Mouse (Mus musculus): ENCODE measurements at regions not wholly inside any gene's neighbourhood (a gene's known extent, or its start where the extent isn't known, plus 50 kb on each side); places are given as distances from the start of the nearest gene placed in this dataset.

DNA sequence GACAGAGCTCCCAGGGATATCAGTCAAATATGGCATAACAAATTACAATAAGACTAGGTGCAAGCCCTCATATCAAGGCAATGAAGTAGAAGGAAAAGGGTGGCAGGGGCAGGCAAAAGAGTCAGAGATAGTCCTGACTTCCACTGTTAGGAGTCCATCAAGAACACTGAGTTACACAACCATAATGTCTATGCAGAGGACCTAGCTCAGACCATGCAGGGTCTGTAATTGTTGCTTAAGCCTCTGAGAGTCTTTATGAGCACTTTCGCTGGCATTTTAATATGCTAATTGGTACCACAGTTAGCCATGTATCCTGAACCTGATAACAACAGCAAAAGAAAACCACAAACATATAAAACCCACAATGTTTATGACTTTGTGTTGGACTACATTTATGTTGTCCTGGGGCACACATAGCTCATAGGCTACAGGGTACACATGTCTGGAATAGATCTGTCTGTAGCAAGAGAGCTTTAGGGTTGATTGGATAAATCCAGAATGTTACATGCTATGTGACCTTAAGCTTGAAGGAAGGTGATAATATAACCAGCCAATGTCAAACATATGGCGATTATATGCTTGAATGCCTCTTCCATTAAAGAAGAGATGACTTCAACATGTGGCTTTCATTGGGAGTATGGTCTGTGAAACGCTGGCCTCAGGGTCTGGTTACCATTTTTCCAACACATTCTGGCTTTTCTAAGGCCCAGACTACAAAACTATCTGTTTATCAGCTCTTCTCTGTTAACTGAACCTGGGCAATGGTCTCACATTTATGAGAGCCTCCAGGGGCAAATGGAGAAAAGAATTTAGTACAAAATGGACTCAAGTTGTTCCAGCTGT is 836.6 kb downstream of the Gm9195 start:
- Histone ChIP-seq H3K4me3 (ENCODE audit: low read depth, low read length) (no peak overlapping the region), H3K4me2 (no peak overlapping the region), H3K27me3 (replicated peaks; ENCODE audit: control insufficient read depth, insufficient read depth, low read length) (no peaks in the 10 kb centered on the region), H3K27ac (ENCODE audit: low read depth, low read length) (no peak overlapping the region), H3K36me3 (ENCODE audit: control insufficient read depth, insufficient read depth, low read length) (no peaks in the 10 kb centered on the region), H3K9me3 (ENCODE audit: control insufficient read depth, low read length) (no peaks in the 10 kb centered on the region), H3K9ac (ENCODE audit: low read depth, low read length) (no peak overlapping the region), H3K4me1 (replicated peaks; ENCODE audit: control insufficient read depth, insufficient read depth, low read length) (no peaks in the 10 kb centered on the region)
- ATAC-seq (replicated peaks; ENCODE audit: low FRiP score) (no peak), DNase-seq (ENCODE audit: low spot score) (no peak)
- WGBS: 73% methylated on average over 3 of the region's 3 CpGs

DNA sequence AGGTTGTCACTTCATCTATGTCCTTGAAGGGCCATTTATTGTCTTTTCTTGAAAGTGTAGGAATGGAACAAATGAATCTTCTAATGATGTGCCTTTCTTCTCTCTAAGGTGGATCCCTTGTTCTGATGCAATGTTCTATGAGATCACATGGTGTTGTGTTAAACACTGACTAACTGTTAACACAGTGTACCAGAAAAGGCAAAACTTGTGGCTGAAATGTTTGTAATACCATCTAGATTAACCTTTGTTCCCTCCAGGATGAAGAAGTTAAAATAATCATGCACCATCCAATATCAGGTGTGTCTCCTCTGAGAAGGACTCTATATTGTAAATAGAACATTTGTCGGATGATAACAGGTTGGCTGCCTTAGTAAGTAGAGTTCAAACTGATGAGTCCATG is 849.1 kb downstream of the Gm9195 start:
- ATAC-seq (replicated peaks; ENCODE audit: low FRiP score) (no peak), DNase-seq (ENCODE audit: low spot score) (no peak)
- Histone ChIP-seq H3K36me3 (ENCODE audit: control insufficient read depth, insufficient read depth, low read length) (no peaks in the 10 kb centered on the region), H3K9me3 (ENCODE audit: control insufficient read depth, low read length) (no peaks in the 10 kb centered on the region), H3K4me2 (no peak overlapping the region), H3K9ac (ENCODE audit: low read depth, low read length) (no peak overlapping the region), H3K4me3 (ENCODE audit: low read depth, low read length) (no peak overlapping the region), H3K4me1 (replicated peaks; ENCODE audit: control insufficient read depth, insufficient read depth, low read length) (no peaks in the 10 kb centered on the region), H3K27ac (ENCODE audit: low read depth, low read length) (no peak overlapping the region), H3K27me3 (replicated peaks; ENCODE audit: control insufficient read depth, insufficient read depth, low read length) (no peaks in the 10 kb centered on the region)
- 85% methylated on average over 1 of the region's 1 CpGs for WGBS

DNA sequence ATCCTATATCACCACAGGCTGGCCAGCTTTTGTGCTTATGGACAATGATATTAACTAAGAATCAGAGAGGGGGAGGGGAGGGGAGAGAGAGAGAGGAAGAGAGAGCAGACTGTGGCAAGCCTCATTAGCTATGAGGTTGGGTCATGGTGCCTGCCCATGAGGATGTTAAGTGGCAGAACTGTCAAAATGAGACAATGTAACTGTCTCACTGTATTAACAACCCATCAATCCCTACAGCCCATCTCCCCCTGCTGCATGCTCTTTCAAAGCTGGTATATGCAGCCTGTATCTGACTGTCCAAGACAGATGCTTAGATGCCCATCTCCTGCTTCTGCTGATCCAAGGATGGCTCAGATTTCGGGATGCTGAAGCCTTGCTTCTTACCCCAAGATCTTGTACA is 852.6 kb downstream of the Gm9195 start:
- 75% methylated on average over 1 of the region's 1 CpGs for WGBS
- no peak overlapping the region for H3K27ac ChIP-seq (ENCODE audit: low read depth, low read length)
- no peak for ATAC-seq (replicated peaks; ENCODE audit: low FRiP score)
- no peak overlapping the region for H3K4me3 ChIP-seq (ENCODE audit: low read depth, low read length)
- no peak overlapping the region for H3K4me2 ChIP-seq
- no peaks in the 10 kb centered on the region for H3K4me1 ChIP-seq (replicated peaks; ENCODE audit: control insufficient read depth, insufficient read depth, low read length)
- H3K9ac ChIP-seq (ENCODE audit: low read depth, low read length): no peak overlapping the region
- no peak for DNase-seq (ENCODE audit: low spot score)
- no peaks in the 10 kb centered on the region for H3K9me3 ChIP-seq (ENCODE audit: control insufficient read depth, low read length)
- H3K27me3 ChIP-seq (replicated peaks; ENCODE audit: control insufficient read depth, insufficient read depth, low read length): no peaks in the 10 kb centered on the region
- H3K36me3 ChIP-seq (ENCODE audit: control insufficient read depth, insufficient read depth, low read length): no peaks in the 10 kb centered on the region

DNA sequence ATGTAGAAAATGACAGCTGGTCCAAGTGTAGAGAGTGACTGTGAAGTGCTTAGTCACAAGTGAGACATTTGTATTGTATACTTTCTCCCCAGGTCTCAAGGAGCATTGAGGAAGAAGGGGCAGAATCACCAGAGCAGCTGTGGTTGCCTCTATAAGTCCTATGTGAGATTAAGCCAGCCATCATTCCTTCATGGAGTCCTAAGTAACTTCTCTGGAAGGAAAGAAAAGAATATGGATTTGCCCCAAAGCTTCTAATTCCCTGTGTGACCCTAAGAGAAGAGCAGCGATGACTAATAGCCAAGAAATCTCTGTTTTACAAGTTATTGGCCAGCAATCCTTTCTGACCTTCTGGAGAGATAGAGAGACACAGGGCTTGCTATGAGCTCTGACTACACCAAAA is 856.5 kb downstream of the Gm9195 start:
- 81% methylated on average over 1 of the region's 1 CpGs for WGBS
- Histone ChIP-seq H3K9me3 (ENCODE audit: control insufficient read depth, low read length) (no peaks in the 10 kb centered on the region), H3K36me3 (ENCODE audit: control insufficient read depth, insufficient read depth, low read length) (no peaks in the 10 kb centered on the region), H3K4me1 (replicated peaks; ENCODE audit: control insufficient read depth, insufficient read depth, low read length) (no peaks in the 10 kb centered on the region), H3K4me2 (no peak overlapping the region), H3K27ac (ENCODE audit: low read depth, low read length) (no peak overlapping the region), H3K4me3 (ENCODE audit: low read depth, low read length) (no peak overlapping the region), H3K27me3 (replicated peaks; ENCODE audit: control insufficient read depth, insufficient read depth, low read length) (no peaks in the 10 kb centered on the region), H3K9ac (ENCODE audit: low read depth, low read length) (no peak overlapping the region)
- ATAC-seq (replicated peaks; ENCODE audit: low FRiP score) (no peak), DNase-seq (ENCODE audit: low spot score) (no peak)

DNA sequence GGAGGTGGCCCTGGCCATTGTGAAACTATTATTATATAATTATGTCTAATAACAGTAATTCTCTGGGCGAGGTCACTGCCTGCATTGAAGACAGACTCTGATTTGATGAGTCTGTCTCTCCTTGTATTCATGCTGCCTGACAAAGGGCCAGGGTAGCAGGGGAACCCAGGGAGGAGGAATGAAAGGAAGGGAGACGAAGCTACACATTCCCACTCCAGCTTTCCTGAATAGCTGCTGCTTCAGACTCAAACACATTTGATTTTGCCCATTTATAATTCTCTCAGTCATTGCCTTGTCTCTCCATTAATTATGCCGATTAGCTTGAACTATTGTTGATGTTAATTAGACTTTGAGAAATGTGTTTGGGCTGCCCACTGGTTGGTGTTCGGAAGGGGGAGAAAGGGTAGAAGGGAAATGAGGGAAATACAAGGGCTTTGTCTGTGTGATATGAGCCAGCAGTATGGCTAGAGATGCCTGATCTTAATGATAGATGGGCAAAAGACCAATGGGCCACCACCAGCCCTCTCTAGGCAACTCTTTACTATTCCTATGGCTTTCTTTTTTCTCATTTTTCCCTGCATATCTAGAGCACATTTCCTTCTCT is 881.8 kb downstream of the Gm9195 start:
- Histone ChIP-seq H3K9ac (ENCODE audit: low read depth, low read length) (no peak overlapping the region), H3K27me3 (replicated peaks; ENCODE audit: control insufficient read depth, insufficient read depth, low read length) (no peaks in the 10 kb centered on the region), H3K27ac (ENCODE audit: low read depth, low read length) (no peak overlapping the region), H3K9me3 (ENCODE audit: control insufficient read depth, low read length) (no peaks in the 10 kb centered on the region), H3K4me1 (replicated peaks; ENCODE audit: control insufficient read depth, insufficient read depth, low read length) (no peaks in the 10 kb centered on the region), H3K36me3 (ENCODE audit: control insufficient read depth, insufficient read depth, low read length) (no peaks in the 10 kb centered on the region), H3K4me2 (no peak overlapping the region), H3K4me3 (ENCODE audit: low read depth, low read length) (no peak overlapping the region)
- no peak for DNase-seq (ENCODE audit: low spot score)
- ATAC-seq (replicated peaks; ENCODE audit: low FRiP score): no peak
- WGBS: 69% methylated on average over 4 of the region's 4 CpGs

DNA sequence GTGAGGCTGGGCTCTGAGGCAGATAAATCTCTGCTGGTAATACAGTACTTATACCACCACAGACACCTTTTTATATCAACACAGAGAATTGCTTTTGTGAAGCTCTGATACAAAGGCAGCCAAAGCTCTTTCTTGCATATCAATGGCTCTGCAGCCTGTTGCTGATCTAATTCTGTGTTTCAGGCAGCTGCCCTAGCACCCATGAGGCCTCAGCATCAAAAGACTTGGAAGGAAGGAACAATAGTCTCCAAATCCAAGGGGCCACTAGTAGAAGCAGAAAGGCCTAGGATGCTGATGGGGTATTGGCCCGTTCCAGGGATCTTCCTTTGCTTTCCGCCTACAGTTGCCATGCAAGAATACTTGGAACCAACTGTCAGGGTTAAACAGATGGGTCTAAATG is 887.9 kb downstream of the Gm9195 start:
- no peak overlapping the region for H3K4me3 ChIP-seq (ENCODE audit: low read depth, low read length)
- H3K36me3 ChIP-seq (ENCODE audit: control insufficient read depth, insufficient read depth, low read length): no peaks in the 10 kb centered on the region
- H3K4me2 ChIP-seq: no peak overlapping the region
- 92% methylated on average over 2 of the region's 2 CpGs for WGBS
- ATAC-seq (replicated peaks; ENCODE audit: low FRiP score) (no peak), DNase-seq (ENCODE audit: low spot score) (no peak)
- no peaks in the 10 kb centered on the region for H3K9me3 ChIP-seq (ENCODE audit: control insufficient read depth, low read length)
- H3K27ac ChIP-seq (ENCODE audit: low read depth, low read length): no peak overlapping the region
- H3K9ac ChIP-seq (ENCODE audit: low read depth, low read length): no peak overlapping the region
- H3K27me3 ChIP-seq (replicated peaks; ENCODE audit: control insufficient read depth, insufficient read depth, low read length): no peaks in the 10 kb centered on the region
- H3K4me1 ChIP-seq (replicated peaks; ENCODE audit: control insufficient read depth, insufficient read depth, low read length): no peaks in the 10 kb centered on the region

DNA sequence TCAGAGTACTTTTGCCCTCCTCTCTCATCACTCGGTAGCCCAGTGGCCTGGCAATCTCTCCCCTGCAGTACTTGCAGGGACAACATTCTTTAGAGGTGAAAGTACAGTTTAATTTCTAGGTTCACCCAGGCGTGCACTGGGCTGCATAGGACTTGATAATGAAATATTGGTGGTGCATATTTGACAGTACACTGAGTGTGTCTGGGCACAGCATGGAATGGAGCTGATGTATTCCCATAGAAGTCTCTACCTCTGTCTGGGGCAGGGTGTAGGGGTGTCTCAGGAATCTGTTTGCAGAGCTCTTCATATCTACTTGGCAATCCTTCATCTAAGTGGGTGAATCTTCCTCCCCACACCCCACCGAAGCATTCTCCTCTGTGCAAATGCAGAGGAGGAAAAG is 893.8 kb downstream of the Gm9195 start:
- H3K36me3 ChIP-seq (ENCODE audit: control insufficient read depth, insufficient read depth, low read length): no peaks in the 10 kb centered on the region
- H3K4me1 ChIP-seq (replicated peaks; ENCODE audit: control insufficient read depth, insufficient read depth, low read length): no peaks in the 10 kb centered on the region
- no peak overlapping the region for H3K4me2 ChIP-seq
- WGBS: 71% methylated on average over 3 of the region's 3 CpGs
- H3K9ac ChIP-seq (ENCODE audit: low read depth, low read length): no peak overlapping the region
- no peak for DNase-seq (ENCODE audit: low spot score)
- H3K27me3 ChIP-seq (replicated peaks; ENCODE audit: control insufficient read depth, insufficient read depth, low read length): no peaks in the 10 kb centered on the region
- no peak overlapping the region for H3K27ac ChIP-seq (ENCODE audit: low read depth, low read length)
- ATAC-seq (replicated peaks; ENCODE audit: low FRiP score): no peak
- no peaks in the 10 kb centered on the region for H3K9me3 ChIP-seq (ENCODE audit: control insufficient read depth, low read length)
- H3K4me3 ChIP-seq (ENCODE audit: low read depth, low read length): no peak overlapping the region

DNA sequence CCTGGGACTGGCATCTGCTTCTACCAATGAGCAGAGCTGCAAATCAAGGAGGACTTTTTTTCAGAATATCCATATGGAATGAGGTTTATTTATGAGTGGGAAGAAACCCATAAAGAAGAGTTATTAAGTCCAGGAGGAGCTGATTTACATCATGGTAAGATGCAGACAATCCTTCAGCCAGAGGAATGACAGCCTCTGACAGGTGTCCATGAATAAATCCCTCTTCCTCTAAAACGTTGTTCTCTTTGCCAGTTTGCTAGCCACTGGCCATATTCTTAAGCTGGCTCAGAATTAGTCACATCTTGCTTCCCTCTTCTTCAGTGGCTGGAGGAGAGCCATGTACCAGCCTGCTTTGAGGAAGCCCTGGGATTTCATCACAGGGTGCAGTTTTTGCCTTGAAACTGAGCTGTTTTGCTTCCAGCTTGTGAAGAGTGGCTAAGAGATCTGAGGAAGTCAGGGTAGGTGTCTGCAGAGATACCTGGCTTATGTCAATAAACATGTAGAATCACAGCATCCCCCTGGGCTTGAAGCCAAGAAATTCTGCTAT is 902.9 kb downstream of the Gm9195 start:
- Histone ChIP-seq H3K9ac (ENCODE audit: low read depth, low read length) (no peak overlapping the region), H3K27ac (ENCODE audit: low read depth, low read length) (no peak overlapping the region), H3K9me3 (ENCODE audit: control insufficient read depth, low read length) (no peaks in the 10 kb centered on the region), H3K36me3 (ENCODE audit: control insufficient read depth, insufficient read depth, low read length) (no peaks in the 10 kb centered on the region), H3K4me2 (no peak overlapping the region), H3K4me3 (ENCODE audit: low read depth, low read length) (no peak overlapping the region), H3K27me3 (replicated peaks; ENCODE audit: control insufficient read depth, insufficient read depth, low read length) (no peaks in the 10 kb centered on the region), H3K4me1 (replicated peaks; ENCODE audit: control insufficient read depth, insufficient read depth, low read length) (no peaks in the 10 kb centered on the region)
- DNase-seq (ENCODE audit: low spot score) (no peak), ATAC-seq (replicated peaks; ENCODE audit: low FRiP score) (no peak)
- WGBS: 41% methylated on average over 1 of the region's 1 CpGs

DNA sequence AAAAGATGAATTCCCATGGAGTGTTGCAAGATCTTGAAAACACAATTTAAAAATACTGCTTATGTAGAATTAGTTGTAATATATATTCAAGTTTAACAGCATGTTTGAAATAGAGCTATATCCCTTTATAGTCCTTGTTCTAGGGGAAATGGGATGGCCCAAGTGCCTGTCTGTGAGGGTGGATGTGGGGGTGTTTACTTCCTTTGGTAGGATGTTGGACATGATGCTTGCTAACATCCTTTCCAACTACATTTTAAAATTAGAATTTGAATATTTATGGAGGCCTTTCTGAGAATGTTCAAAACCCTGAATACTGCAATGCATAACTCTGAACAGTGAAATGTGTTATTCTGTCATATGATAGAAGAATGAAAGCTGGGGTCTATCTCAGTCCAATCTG is 903.6 kb downstream of the Gm9195 start:
- Histone ChIP-seq H3K4me2 (no peak overlapping the region), H3K9me3 (ENCODE audit: control insufficient read depth, low read length) (no peaks in the 10 kb centered on the region), H3K4me3 (ENCODE audit: low read depth, low read length) (no peak overlapping the region), H3K36me3 (ENCODE audit: control insufficient read depth, insufficient read depth, low read length) (no peaks in the 10 kb centered on the region), H3K4me1 (replicated peaks; ENCODE audit: control insufficient read depth, insufficient read depth, low read length) (no peaks in the 10 kb centered on the region), H3K27ac (ENCODE audit: low read depth, low read length) (no peak overlapping the region), H3K9ac (ENCODE audit: low read depth, low read length) (no peak overlapping the region), H3K27me3 (replicated peaks; ENCODE audit: control insufficient read depth, insufficient read depth, low read length) (no peaks in the 10 kb centered on the region)
- no peak for DNase-seq (ENCODE audit: low spot score)
- no peak for ATAC-seq (replicated peaks; ENCODE audit: low FRiP score)

All from liver, embryonic 11.5 days (tissue).